Mouse (Mus musculus) kidney, postnatal 10 days (tissue): ENCODE measurements around the gene Mef2b.
A peak's percentile ranks its signal among the peaks of the same experiment; 100 is the strongest.

Experiments used
- DNase-seq: peaks from one replicate; pipeline ENCODE4 v3.0.0; 2021; ENCODE audit warnings: mixed read lengths

Mef2b gene

GRCm38 (mm10) chr8:70134931-70135330 is 4.6 kb upstream of the Mef2b start:
- no peak for DNase-seq

- no peak for DNase-seq
These were observed 2.9 kb upstream of the Mef2b start for GRCm38 (mm10) chr8:70136591-70136990.

GRCm38 (mm10) chr8:70137890-70138289 is 1.6 kb upstream of the Mef2b start:
- no peak for DNase-seq

GRCm38 (mm10) chr8:70139981-70140380 is 470 bp downstream of the Mef2b start:
- no peak for DNase-seq

GRCm38 (mm10) chr8:70147678-70148607 is 8.4 kb downstream of the Mef2b start:
- no peak for DNase-seq

GRCm38 (mm10) chr8:70150158-70150557 is 10.6 kb downstream of the Mef2b start:
- no peak for DNase-seq

- DNase-seq = peak; percentile 88
These were observed 13.2 kb downstream of the Mef2b start for GRCm38 (mm10) chr8:70152537-70153257.

GRCm38 (mm10) chr8:70157240-70157800 is 17.8 kb downstream of the Mef2b start:
- no peak for DNase-seq

GRCm38 (mm10) chr8:70158069-70158853 is 18.8 kb downstream of the Mef2b start:
- DNase-seq = peak; percentile 85

- DNase-seq = no peak
These were observed 19.7 kb downstream of the Mef2b start for GRCm38 (mm10) chr8:70159211-70159610.

GRCm38 (mm10) chr8:70160015-70160414 is 20.5 kb downstream of the Mef2b start:
- DNase-seq = no peak

- DNase-seq = no peak
These were observed 23.8 kb downstream of the Mef2b start for GRCm38 (mm10) chr8:70163316-70163715.

GRCm38 (mm10) chr8:70166504-70167110 is 27.1 kb downstream of the Mef2b start:
- DNase-seq = peak; percentile 84

GRCm38 (mm10) chr8:70170116-70170515 is 30.6 kb downstream of the Mef2b start:
- DNase-seq = no peak

GRCm38 (mm10) chr8:70170748-70171147 is 31.2 kb downstream of the Mef2b start:
- DNase-seq = peak; percentile 63

- DNase-seq = peak; percentile 6
These were observed 31.7 kb downstream of the Mef2b start for GRCm38 (mm10) chr8:70171240-70171639.

- DNase-seq = peak; percentile 95
These were observed 32.7 kb downstream of the Mef2b start, which contains the start of gene Tmem161a for GRCm38 (mm10) chr8:70172043-70172681. Gene Tmem161a (plus strand): TSS chr8:70172356.

- peak; percentile 10 for DNase-seq
These were observed 33.8 kb downstream of the Mef2b start for GRCm38 (mm10) chr8:70173320-70173719.

GRCm38 (mm10) chr8:70174079-70174478 is 34.6 kb downstream of the Mef2b start:
- DNase-seq = peak; percentile 8

GRCm38 (mm10) chr8:70178231-70178630 is 38.7 kb downstream of the Mef2b start:
- DNase-seq = no peak

GRCm38 (mm10) chr8:70179082-70179481 is 39.6 kb downstream of the Mef2b start:
- peak; percentile 10 for DNase-seq
